Mouse (Mus musculus): ENCODE measurements at regions not wholly inside any gene's neighbourhood (a gene's known extent, or its start where the extent isn't known, plus 50 kb on each side); places are given as distances from the start of the nearest gene placed in this dataset.

DNA sequence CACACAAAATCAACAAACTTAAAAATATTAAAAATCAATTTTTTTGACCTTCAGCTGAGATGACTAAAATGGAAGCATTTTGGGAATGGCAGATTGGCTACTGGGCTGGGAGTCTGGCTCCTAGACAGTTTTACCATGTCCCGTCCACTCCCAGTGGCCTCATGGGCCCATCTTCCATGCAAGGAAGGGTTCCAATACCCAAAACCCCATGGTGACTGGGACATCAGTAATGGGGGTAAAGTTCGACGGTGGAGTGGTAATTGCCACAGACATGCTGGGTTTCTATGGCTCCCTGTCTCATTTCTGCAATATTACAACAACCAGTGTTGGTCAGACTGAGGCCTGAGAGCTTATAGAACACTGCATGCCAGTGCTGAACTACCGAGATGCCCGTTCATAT, 82.2 kb downstream of the Il20rb start:
- no peak for DNase-seq (ENCODE audit: low spot score)

DNA sequence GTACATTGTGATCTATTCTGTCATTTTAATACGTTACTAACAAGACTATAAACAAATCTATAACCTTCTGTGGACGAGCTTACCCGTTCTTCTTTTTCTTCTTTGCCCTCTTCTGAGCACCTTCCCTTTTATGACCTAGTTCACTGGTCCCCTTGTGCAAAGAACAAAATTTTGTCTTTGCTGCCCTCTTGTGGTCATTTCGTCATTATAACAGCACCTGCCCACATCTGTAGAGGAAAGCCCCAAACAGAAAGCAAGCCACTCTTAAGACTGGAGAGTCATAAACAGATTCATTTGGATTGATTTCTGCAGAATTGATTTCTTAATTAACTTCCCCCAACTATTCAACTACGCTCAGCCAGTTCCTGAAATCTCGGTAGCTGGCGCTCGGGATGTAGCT, 86.2 kb downstream of the Il20rb start:
- peak; percentile 85 for DNase-seq (ENCODE audit: low spot score)

DNA sequence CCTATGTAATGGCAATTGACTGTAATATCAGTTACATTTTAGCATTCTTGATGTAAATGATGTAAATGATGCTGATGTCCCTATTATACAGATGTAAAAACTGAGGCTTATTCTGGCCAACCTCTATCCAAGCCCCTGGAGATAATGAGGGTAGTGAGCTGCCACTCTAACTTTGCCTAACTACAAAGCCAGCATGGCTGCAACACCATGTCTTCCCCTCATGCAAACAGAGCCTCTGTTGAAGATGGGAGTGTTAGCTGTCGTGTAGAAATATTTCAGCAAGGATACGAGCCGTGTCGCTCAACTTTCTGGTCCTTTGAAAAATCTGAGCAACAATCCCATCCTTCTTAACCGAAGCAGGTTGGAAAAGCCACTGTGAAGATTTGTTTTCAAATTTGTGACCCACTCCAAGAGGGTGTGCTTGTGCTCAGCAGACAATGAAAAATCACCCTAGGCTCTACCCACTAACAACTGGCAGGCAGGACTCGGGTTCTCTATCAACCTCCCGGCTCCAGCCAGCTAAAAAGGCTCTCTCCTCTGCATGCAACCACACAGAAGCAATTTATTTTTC, 90.2 kb downstream of the Il20rb start:
- no peak for DNase-seq (ENCODE audit: low spot score)

DNA sequence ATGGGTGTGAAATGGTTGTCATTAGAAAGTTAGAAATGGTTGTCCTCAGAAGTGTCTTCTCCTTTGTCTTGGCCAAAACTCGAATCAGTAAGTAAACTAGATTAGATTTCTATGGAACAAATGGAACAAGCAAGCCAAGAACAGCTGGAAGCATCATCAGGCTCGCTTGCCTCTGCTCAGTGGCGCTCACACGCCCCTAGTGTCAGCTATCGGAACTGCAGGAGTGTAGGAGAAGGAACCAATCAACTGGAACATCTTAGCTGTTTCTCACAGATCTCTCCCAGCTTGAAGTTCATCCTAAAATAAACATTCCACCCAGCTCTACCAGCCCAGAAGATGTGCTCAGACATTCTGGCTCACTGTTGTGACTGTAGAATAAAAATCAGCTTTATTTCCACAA, 90.9 kb downstream of the Il20rb start:
- DNase-seq (ENCODE audit: low spot score): peak; percentile 87

DNA sequence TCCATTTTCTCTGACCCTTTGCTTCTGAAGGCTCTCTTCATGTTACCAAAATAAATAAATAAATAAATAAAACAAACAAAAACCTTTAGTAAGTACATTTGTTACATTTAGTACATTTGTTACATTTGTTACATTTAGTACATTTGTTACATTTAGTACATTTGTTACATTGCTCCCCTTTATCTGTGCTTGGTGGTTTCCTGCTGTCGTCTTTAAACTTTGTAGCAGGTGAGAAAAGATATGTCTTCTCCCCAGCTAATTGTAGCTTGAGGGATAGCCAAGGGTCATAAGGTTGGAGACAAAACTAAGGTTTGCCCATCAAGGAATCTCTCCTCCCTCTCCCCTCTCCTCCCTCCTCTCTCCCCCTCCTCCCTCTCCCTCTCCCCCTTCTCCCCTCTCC, 92.0 kb downstream of the Il20rb start:
- DNase-seq (ENCODE audit: low spot score): no peak

DNA sequence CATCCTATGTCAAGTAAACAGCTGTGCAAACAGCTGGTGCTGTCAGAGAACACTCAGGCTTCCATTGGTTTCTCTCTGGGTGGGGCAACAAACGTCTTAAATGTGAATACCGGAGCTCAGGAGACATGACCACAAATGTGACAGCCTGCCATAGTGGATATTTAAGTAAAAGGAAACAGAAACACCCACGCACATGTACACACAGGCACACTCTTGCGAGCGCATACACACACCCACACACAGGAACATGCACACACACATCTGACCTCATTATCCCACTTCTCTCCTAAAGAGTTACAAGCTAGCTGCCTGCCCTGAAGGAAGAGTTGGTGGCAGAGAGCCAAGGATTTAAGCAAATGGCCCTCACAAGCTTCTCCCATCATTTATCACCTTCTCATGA, 92.4 kb downstream of the Il20rb start:
- DNase-seq (ENCODE audit: low spot score): no peak

DNA sequence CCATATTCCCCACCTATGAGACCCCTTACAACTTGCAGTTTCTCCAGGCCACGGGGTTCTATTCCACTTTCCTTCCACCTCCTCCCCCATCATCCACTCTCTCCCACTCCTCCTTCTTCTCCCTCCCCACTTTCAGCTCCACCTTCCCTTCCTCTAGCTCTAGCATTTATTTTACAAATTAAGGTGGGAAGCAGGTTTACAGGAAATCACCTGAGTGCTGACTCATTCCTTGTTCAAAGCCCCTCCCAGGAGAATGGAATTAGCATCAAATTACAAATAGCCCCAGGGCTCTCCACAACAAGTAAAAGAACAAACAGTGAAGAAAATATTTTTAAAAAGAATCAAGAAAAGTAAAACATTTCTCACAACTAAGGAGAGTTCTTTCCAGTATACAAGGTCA, 94.3 kb downstream of the Il20rb start:
- no peak for DNase-seq (ENCODE audit: low spot score)

DNA sequence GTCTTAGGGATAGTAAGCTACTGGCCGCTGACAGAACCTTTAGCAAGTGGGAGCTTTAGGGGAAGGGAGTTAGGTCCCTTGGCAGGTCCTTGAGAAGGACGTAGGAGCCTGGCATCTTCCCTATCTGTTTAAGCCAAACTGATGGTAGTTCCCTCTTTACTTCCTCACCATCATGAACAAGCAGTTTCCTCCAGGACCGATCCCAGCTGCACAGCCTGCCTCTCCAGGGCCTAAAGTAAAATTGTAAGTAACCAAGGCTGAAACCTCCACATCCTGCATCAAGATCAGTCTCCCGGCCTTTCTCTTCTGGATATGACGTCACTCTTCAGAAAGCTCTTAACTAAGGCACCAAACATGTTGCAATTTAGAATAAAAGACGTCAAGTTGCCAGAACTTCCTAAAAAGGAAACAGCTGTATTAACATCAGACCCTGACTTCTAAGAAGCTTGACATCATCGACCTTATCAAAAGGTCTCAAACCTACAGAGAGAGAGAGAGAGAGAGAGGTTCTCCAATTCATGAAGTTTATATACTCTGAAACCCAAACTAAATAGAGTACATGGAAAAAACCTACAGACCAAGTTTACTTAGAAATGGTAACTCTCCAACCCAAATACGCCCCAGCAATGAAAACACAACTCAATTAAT, 94.9 kb downstream of the Il20rb start:
- DNase-seq (ENCODE audit: low spot score): no peak

DNA sequence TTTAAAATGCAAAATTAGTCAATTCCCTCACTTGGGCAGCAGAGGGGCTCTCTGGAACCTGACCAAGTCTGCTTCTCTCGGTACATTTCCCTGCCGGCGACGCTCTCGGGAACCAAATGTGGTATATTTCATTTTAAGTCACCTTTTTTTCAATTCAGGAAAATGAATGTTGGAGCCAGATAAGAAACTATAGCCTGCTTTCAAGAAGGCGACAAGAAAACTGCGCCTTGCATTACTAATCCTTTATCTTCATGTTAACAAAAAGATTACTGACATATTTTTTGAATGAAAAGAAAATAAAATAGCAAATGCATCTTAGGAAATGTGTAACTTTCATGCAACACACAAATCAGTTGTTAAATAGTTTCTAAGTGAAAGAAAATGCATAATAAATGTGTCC, 98.2 kb downstream of the Il20rb start:
- no peak for DNase-seq (ENCODE audit: low spot score)

DNA sequence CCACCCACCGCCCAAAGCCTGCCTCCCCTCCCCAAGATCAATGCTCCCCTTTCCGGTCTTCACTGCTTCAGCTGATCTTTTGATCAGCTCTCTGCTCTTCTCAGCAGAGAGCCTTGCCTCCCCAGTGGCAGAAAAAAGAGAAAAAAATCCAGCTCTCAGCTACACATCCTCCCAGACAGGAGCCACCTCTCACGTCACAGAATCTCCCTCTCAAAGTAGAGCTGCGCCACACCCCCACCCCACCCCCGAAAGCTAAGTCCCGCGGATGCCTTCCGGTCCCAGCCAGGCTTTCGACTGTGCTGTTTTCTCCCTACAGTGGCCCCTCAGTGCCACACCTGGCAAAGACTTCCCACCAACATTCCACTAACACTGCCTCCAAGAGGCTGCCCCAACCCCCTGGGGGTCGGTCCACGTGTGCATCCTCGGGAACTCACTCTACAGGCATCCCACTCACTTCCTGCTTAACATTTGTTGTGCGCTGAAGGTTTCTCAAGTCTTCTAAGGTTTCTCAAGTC, 99.4 kb downstream of the Il20rb start:
- DNase-seq (ENCODE audit: low spot score): no peak

DNA sequence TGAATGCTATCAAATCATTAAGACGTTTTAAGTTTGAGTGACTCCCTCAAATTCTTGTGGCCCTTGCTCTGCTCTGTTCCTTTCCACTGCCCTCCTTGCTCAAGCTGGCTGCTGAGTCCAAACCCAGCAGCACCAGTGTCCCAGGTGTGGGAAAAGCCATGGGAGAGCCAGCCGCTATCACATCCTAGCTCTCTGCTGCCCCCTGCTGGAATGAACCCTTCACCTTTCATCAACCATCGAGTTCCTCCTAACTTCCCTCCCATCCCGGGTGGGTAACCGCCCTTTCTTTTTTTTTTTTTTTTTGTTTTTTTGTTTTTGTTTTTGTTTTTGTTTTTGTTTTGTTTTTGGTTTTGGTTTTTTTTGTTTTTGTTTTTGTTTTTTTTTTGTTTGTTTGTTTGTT, 104.1 kb downstream of the Il20rb start:
- peak; percentile 74 for DNase-seq (ENCODE audit: low spot score)

DNA sequence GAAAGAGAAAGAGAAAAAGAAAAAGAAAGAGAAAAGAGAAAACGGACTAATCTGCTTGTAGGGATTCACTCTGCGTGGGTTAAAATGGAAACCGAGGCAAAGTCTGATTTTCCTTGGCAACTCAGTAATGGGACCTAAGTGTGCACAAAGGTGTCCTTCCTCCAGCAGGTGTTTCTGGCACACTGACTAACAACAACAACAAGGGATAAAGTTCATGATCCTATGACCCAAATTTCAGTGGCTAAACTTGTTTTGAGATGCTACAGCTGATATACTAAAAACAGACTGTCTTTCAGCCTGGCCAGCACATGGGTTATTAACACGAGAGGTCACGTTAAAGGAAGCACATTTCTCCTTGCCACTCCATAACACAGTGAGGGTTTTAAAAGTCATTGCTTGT, 116.7 kb downstream of the Il20rb start:
- no peak for DNase-seq (ENCODE audit: low spot score)

DNA sequence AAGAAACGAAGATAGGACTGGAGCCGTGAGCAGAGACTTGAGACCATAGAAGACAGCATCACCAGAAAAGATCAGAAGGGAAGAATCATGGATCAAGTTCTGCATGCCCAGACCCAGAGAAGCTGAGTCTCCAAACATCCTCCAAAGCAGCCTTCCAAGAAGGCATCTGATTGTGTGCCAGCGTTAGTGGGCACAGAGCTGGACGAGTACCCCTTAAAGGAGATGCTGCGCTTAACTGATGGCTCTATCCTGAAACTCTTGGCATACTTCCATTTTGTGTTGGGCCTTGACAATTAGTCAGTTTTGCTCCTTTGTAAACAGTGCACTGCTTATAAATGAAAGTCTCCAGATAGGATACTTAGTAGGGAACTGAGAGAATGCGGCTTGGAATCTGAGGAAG, 119.8 kb downstream of the Il20rb start:
- no peak for DNase-seq (ENCODE audit: low spot score)

DNA sequence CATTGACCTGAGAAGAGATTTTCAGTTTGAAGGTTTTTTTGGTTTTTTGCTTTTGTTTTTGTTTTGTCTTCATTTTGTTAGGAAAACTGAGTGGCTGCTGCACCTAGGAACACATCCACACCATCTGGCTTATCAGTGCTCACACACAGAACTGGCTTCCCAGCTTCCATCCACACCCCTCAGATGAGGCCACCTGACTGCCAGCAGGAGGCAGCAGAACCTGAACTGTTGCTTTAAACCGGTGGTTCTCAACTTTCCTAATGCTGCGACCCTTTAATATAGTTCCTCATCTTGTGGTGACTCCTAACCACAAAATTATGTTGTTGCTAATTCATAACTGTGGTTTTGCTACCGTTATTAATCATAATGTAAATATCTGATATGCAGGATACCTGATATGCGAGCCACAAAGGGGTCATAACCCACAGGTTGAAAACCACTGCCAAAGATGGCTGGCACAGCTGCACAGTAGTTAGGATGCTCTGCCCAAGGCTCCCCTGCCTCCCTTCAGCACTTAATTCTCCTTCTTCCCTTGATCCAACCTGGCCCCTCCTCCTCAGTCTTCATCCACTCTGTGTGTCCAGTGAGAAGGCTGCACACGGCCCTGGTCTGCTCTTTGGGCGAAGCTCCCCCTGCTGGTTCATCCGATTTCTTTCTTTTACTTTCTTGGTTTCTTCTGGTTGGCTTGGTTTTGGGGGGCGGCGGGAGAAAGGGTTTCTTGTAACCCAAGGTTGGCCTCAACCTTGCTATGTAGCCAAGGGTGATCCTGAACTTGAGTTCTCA, 126.5 kb downstream of the Il20rb start:
- DNase-seq (ENCODE audit: low spot score): peak; percentile 68

DNA sequence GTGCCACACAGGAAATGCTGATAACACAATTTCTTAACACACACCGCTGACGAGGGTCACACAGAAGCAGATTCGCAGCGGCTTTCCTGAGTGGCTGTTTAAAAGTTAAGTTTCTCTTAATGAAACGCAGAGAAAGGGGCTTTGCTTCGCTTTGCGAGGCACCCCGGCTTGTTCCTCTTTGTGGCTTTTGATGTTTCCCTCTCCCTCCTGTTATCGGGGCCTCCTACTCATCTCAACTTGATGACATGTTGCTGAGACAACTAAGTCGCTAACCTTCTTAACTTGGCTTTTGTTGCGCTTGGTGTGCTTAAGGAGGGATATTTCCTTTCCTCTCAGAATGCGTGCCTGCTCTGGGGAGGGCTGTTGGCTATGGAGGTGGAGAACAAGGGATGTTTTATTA, 129.0 kb downstream of the Il20rb start:
- DNase-seq (ENCODE audit: low spot score): no peak

DNA sequence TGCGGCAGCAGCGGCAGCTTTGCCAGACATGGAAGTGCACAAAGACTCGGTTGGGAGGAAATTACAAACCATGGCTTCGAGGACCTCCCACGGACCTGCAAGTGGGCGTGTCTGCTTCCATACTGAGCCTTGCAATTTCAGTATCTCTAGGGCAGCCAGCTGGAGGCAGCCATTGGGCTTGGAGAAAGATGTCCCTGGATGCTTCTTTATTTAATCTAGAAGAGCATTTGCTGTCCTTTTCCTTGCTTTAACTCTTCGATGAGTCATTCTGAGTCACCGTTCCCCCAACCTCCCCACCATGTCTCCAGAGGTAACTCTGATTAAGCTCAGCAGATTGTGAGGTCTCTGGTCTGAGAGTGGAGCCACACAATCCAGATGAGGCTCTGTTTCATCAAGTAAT, 145.8 kb downstream of the Il20rb start:
- no peak for DNase-seq (ENCODE audit: low spot score)

DNA sequence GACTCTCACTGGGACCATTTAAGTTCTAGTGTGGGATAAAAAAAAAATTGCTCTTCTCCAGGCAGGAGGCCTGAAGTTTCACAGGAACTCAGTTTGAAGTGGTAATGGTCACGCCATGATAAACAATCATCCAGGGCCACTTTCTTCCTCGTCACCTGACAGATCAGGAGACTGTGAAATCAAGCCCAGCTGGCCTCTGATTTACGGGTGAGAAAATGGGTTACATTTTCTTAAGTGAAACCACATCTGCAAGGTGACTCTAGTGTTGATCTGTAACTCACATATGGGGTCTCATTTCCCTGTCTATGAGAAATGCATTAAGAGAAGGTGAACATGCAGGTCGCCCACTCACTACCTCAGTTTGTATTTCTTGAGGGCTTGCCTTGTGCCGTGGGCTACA, 178.8 kb downstream of the Il20rb start:
- no peak for DNase-seq (ENCODE audit: low spot score)

DNA sequence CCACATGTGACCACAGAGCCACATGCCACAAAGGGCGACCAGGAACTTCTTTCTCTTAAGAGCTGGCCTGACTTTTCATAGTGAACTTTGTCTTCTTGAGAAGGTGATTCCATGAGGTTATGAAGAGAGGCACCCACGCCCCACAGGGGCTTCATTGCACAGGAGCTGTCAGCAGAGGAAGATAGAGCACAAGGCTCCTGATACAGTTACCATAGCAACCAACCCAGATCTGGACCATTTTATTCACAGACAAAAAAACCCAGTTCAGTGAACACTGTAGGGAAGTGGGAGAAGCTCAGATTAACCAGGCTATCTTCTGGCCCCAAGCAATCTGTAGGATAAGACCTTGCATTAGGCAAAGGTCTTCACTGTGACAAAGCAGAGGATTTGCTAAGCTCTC, 179.2 kb downstream of the Il20rb start:
- DNase-seq (ENCODE audit: low spot score): no peak

DNA sequence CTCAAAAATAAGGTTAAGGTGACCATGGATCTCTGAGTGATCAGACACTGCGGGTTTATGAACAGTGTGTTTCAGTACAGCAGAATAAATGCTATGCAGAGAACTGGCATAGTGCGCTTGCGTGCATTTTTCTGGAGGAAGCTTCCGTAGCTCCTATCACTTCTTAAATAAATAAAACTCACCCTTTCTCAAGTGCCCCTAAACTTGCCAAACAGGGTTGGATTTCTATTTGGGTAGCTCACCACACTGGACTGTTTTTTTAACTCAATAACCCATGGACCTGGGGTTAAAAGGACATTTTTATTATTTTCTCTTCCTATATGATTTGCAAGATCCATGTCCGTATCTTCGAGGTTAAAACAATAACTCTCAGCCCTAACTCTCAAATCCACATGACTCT, 182.8 kb downstream of the Il20rb start:
- DNase-seq (ENCODE audit: low spot score): no peak

DNA sequence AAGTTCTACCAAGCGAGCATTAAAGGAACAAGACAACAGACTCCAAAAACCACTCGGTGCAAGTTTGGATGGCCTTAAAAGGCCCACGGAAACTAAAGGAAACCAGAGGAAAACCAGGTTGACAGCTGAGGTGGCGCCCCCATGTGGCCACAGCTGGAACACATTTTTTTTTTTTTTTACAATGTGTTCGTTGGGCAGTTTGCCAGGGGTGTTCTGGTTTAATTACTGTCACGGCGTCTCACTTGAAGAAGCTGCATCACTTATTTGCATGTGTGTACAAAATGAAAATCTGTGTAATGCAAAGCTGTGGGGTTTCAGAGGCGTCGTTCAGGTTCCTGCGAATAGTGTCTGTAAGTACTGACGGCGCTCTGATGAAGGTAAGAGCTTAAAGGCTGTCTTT, 185.0 kb downstream of the Il20rb start:
- DNase-seq (ENCODE audit: low spot score): peak; percentile 13

DNA sequence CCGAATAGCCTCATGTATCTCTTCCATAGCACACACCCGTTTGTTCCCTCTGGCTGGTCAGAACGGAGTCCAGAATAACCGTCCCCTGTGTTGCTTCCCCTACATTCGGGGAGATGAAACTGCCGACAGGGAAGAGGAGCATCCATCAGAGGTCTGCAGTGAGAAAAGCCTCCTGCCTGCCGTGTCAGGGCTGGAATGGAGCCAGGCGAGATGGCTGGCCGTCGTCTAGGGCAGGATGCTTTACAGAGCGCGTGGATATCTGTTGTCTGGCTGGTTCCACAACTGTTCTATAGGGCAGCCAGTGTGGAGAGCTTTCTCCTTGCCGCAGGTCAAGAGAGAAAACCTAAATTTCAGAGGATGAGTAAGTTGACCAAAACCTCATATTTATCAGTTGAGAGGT, 209.2 kb downstream of the Il20rb start:
- DNase-seq (ENCODE audit: low spot score): no peak

DNA sequence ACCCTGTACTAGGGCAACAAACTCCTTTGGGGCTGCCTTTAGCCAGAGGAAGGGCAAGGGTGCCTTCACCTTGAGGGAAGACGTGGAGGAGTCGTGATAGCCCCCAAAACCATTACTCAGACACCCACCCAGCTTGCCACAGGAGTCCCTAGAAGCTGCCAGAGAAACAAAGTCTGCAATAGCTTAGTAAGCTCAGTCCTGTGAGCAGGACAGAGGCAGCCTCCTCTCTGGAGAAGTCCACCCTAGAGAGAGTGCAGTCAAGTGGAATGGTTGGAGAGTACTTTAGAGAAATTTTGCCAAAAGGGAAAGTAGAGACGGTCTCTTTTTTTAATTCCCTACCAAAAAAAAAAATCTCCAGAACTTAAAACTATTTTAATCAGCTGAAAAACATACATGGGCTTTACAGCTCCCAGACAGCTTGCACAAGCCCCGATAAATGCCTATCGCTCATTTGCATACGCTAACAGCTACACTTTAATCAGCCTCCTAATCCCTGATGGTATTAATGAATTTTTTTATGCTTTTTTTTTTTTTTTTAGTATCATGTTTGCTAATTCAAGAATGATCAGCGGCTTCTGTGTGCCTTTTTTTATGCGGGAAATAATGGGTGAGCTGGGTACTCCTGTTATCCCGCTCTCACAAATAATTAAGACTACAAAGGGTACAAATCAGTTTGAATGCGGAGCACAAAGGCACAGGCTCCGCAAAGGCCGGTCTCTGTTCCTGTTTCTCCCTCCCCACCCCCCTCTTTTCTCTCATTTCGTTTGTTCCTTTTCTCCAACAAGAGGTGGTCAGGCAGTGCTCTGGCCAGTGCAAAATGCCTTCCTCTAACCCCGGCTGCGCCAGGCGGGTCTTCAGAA, 219.8 kb downstream of the Il20rb start:
- peak; percentile 38 for DNase-seq (ENCODE audit: low spot score)
